Mouse (Mus musculus) forebrain, embryonic 15.5 days (tissue): ENCODE measurements around the gene Eif4b. TPM values are rescaled to one million over a fixed set of nuclear protein-coding genes. Genes with fewer than 3 reads are reported as not detected.
A peak's percentile ranks its signal among the peaks of the same experiment; 100 is the strongest.

Experiments used
- ATAC-seq: fragments of 200-750 bp; cut with Nextera tagmentation; replicated peaks from 2 replicates; pipeline ENCODE4 v1.8.0; 2017; ENCODE audit warnings: mild to moderate bottlenecking, moderate TSS enrichment, moderate library complexity
- H3K27ac ChIP-seq: fragments of 300-500 bp; sonication (generic); replicated peaks from 2 replicates; pipeline ENCODE4 v1.5.1; 2015; ENCODE audit warnings: mild to moderate bottlenecking, inconsistent platforms
- H3K27me3 ChIP-seq: fragments of 300-500 bp; sonication (generic); 2 replicates; pipeline ENCODE4 v1.6.1; 2015; ENCODE audit warnings: inconsistent platforms
- H3K36me3 ChIP-seq: fragments of 300-500 bp; sonication (generic); 2 replicates; pipeline ENCODE4 v1.6.1; 2015; ENCODE audit warnings: mild to moderate bottlenecking, inconsistent platforms
- H3K4me1 ChIP-seq: fragments of 300-500 bp; sonication (generic); 2 replicates; pipeline ENCODE4 v1.6.1; 2015; ENCODE audit warnings: inconsistent platforms
- H3K4me2 ChIP-seq: fragments of 300-500 bp; sonication (generic); replicated peaks from 2 replicates; pipeline ENCODE4 v1.6.1; 2015; ENCODE audit warnings: mild to moderate bottlenecking, inconsistent platforms
- H3K4me3 ChIP-seq: fragments of 300-500 bp; sonication (generic); 2 replicates; pipeline ENCODE4 v1.5.1; 2015; ENCODE audit warnings: mild to moderate bottlenecking, inconsistent platforms
- H3K9ac ChIP-seq: fragments of 300-500 bp; sonication (generic); replicated peaks from 2 replicates; pipeline ENCODE4 v1.6.1; 2015; ENCODE audit warnings: mild to moderate bottlenecking, inconsistent platforms
- H3K9me3 ChIP-seq: fragments of 300-500 bp; sonication (generic); 2 replicates; pipeline ENCODE4 v1.6.1; 2016; ENCODE audit warnings: inconsistent platforms
- WGBS: fragments of 180-500 bp; shearing (Covaris S2); methylation state at CpG from one replicate; pipeline ENCODE4 v1.1.7; 2015; ENCODE audit warnings: mixed read lengths; 5-methylcytosine and 5-hydroxymethylcytosine counted together
- polyA plus RNA-seq: library from polyadenylated mRNA; unstranded; fragments of >200 nt; fragmentation: Nextera tagmentation; extraction: Ambion mirVana; gene quantifications from 2 replicates; pipeline ENCODE4 v1.2.1, GENCODE M21; 2015

Gene Eif4b
- polyA plus RNA-seq, 1 experiment from 2014 or later: 98.9 TPM

GRCm38 (mm10) chr15:102049871-102050270 is 23.7 kb upstream of the Eif4b start:
- Histone ChIP-seq H3K36me3 (no peaks in the 10 kb centered on the region), H3K4me1 (peaks cover 4% of the 10 kb centered on the region; the same call in 1 of the 2 replicates), H3K4me3 (no peak overlapping the region), H3K27ac (no peak overlapping the region), H3K9ac (no peak overlapping the region), H3K4me2 (no peak overlapping the region), H3K9me3 (no peaks in the 10 kb centered on the region), H3K27me3 (no peaks in the 10 kb centered on the region)
- ATAC-seq: no peak

GRCm38 (mm10) chr15:102051920-102052683 is 21.5 kb upstream of the Eif4b start:
- H3K4me1 ChIP-seq: peaks cover 4% of the 10 kb centered on the region; the same call in 1 of the 2 replicates
- peak overlapping the region; percentile 52 for H3K4me3 ChIP-seq
- H3K36me3 ChIP-seq: no peaks in the 10 kb centered on the region
- ATAC-seq: peak; percentile 89
- peak overlapping the region; percentile 66 for H3K4me2 ChIP-seq
- peak overlapping the region; percentile 65 for H3K27ac ChIP-seq
- H3K9me3 ChIP-seq: no peaks in the 10 kb centered on the region
- no peaks in the 10 kb centered on the region for H3K27me3 ChIP-seq
- WGBS: under 1% methylated on average over 24 of the region's 33 CpGs
- peak overlapping the region; percentile 64 for H3K9ac ChIP-seq

GRCm38 (mm10) chr15:102056495-102057174 is 16.9 kb upstream of the Eif4b start:
- no peak for ATAC-seq
- H3K27ac ChIP-seq: no peak overlapping the region
- no peaks in the 10 kb centered on the region for H3K27me3 ChIP-seq
- H3K4me1 ChIP-seq: peaks cover under 1% of the 10 kb centered on the region; the same call in 1 of the 2 replicates
- no peak overlapping the region for H3K4me2 ChIP-seq
- no peaks in the 10 kb centered on the region for H3K9me3 ChIP-seq
- no peak overlapping the region for H3K4me3 ChIP-seq
- H3K9ac ChIP-seq: no peak overlapping the region
- 91% methylated on average over 15 of the region's 15 CpGs for WGBS
- no peaks in the 10 kb centered on the region for H3K36me3 ChIP-seq

- peaks cover 11% of the 10 kb centered on the region for H3K27me3 ChIP-seq
Observed at GRCm38 (mm10) chr15:102065661-102066325, 7.8 kb upstream of the Eif4b start.

GRCm38 (mm10) chr15:102070476-102071467 is 2.8 kb upstream of the Eif4b start:
- no peak for ATAC-seq
- Histone ChIP-seq H3K4me2 (no peak overlapping the region), H3K27me3 (peaks cover 11% of the 10 kb centered on the region), H3K9me3 (no peaks in the 10 kb centered on the region), H3K36me3 (no peaks in the 10 kb centered on the region), H3K9ac (no peak overlapping the region), H3K27ac (no peak overlapping the region), H3K4me1 (peaks cover 21% of the 10 kb centered on the region), H3K4me3 (no peak overlapping the region)
- 78% methylated on average over 13 of the region's 13 CpGs for whole genome bisulfite sequencing

More at GRCm38 (mm10) chr15:102065661-102066325, 7.8 kb upstream of the Eif4b start:
- 4% methylated on average over 20 of the region's 20 CpGs for WGBS
- Histone ChIP-seq H3K4me3 (no peak overlapping the region), H3K9me3 (no peaks in the 10 kb centered on the region), H3K27ac (no peak overlapping the region), H3K4me1 (no peaks in the 10 kb centered on the region), H3K4me2 (no peak overlapping the region), H3K9ac (no peak overlapping the region), H3K36me3 (no peaks in the 10 kb centered on the region)
- peak; percentile 86 for ATAC-seq

GRCm38 (mm10) chr15:102072963-102073558 is 512 bp upstream of the Eif4b start:
- H3K27ac ChIP-seq: peak overlapping the region; percentile 92
- H3K27me3 ChIP-seq: no peaks in the 10 kb centered on the region
- peak overlapping the region; percentile 98; the same call in 1 of the 2 replicates for H3K9ac ChIP-seq
- peak overlapping the region; percentile 44 for H3K4me2 ChIP-seq
- peaks cover 27% of the 10 kb centered on the region for H3K4me1 ChIP-seq
- peak overlapping the region; percentile 89 for H3K4me3 ChIP-seq
- WGBS: 15% methylated on average over 6 of the region's 6 CpGs
- H3K9me3 ChIP-seq: no peaks in the 10 kb centered on the region
- peak; percentile 39 for ATAC-seq
- H3K36me3 ChIP-seq: no peaks in the 10 kb centered on the region

- no peaks in the 10 kb centered on the region for H3K27me3 ChIP-seq
- H3K4me2 ChIP-seq: peak overlapping the region; percentile 88
- peak; percentile 63 for ATAC-seq
- peaks cover 27% of the 10 kb centered on the region for H3K4me1 ChIP-seq
- peak overlapping the region; percentile 98 for H3K9ac ChIP-seq
- H3K36me3 ChIP-seq: no peaks in the 10 kb centered on the region
- peak overlapping the region; percentile 92 for H3K27ac ChIP-seq
- WGBS: under 1% methylated on average over 53 of the region's 57 CpGs
- H3K4me3 ChIP-seq: peak overlapping the region; percentile 89
- no peaks in the 10 kb centered on the region for H3K9me3 ChIP-seq
Observed at GRCm38 (mm10) chr15:102074070-102074731, 628 bp downstream of the Eif4b start.

- ATAC-seq: no peak
- H3K4me2 ChIP-seq: peak overlapping the region; percentile 88
- 9% methylated on average over 11 of the region's 11 CpGs for WGBS
Observed at GRCm38 (mm10) chr15:102074876-102075585, 1.5 kb downstream of the Eif4b start.

GRCm38 (mm10) chr15:102077111-102077677 is 3.6 kb downstream of the Eif4b start:
- H3K9me3 ChIP-seq: no peaks in the 10 kb centered on the region
- H3K4me3 ChIP-seq: no peak overlapping the region
- no peaks in the 10 kb centered on the region for H3K27me3 ChIP-seq
- ATAC-seq: no peak
- H3K36me3 ChIP-seq: peaks cover 4% of the 10 kb centered on the region
- no peak overlapping the region for H3K9ac ChIP-seq
- 87% methylated on average over 2 of the region's 2 CpGs for WGBS
- no peak overlapping the region for H3K27ac ChIP-seq
- no peak overlapping the region for H3K4me2 ChIP-seq
- peaks cover 27% of the 10 kb centered on the region for H3K4me1 ChIP-seq

More at GRCm38 (mm10) chr15:102074876-102075585, 1.5 kb downstream of the Eif4b start:
- H3K36me3 ChIP-seq: no peaks in the 10 kb centered on the region
- no peaks in the 10 kb centered on the region for H3K9me3 ChIP-seq
- H3K27ac ChIP-seq: 0 out of 2 replicates have a peak overlapping the region, but pooled peaks have one; percentile 92
- peak overlapping the region; percentile 98 for H3K9ac ChIP-seq
- no peaks in the 10 kb centered on the region for H3K27me3 ChIP-seq
- H3K4me1 ChIP-seq: peaks cover 27% of the 10 kb centered on the region
- H3K4me3 ChIP-seq: peak overlapping the region; percentile 89

GRCm38 (mm10) chr15:102079221-102079620 is 5.6 kb downstream of the Eif4b start:
- Histone ChIP-seq H3K4me3 (no peak overlapping the region), H3K27ac (no peak overlapping the region), H3K27me3 (no peaks in the 10 kb centered on the region), H3K9ac (no peak overlapping the region), H3K4me1 (peaks cover 20% of the 10 kb centered on the region), H3K9me3 (no peaks in the 10 kb centered on the region), H3K4me2 (no peak overlapping the region), H3K36me3 (peaks cover 20% of the 10 kb centered on the region)
- no peak for ATAC-seq
- 83% methylated on average over 4 of the region's 4 CpGs for WGBS
